Mouse (Mus musculus): ENCODE data around the gene Trak1. TPM values are rescaled to one million over a fixed set of nuclear protein-coding genes. Genes with fewer than 3 reads are reported as not detected.
A peak's percentile ranks its signal among the peaks of the same experiment; 100 is the strongest.

The Trak1 gene
- polyA plus RNA-seq, 1 experiment from 2014 or later: 37.3 TPM

DNA sequence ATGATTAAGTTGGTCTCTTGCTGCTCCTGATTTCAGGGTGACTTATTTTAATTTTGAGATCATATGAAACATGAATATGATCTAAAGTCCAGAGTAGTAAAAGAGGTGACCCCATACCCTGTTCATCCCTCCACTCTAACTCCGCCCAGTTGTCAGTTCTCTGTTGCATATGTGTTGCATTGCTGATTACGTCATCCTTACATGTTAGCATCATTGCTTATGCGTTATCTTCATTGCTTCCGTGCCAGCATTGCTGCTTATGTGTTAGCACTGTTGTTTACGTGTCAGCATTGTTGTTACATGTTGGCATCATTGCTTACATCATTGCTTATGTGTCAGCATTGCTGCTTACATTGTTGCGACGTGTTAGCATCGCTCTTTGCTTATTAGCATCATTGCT lies 51.8 kb downstream of the Trak1 start:
- WGBS: 92% methylated on average over 8 of the region's 8 CpGs
- H3K4me2 ChIP-seq: no peak overlapping the region
- H3K27ac ChIP-seq (ENCODE audit: poor library complexity, severe bottlenecking): no peak overlapping the region

GRCm38 (mm10) chr9:121350601-121351000 lies 53.3 kb downstream of the Trak1 start:
- Histone ChIP-seq H3K9ac (no peak overlapping the region), H3K4me1 (replicated peaks) (peaks cover 84% of the 10 kb centered on the region), H3K27ac (ENCODE audit: poor library complexity, severe bottlenecking) (peak overlapping the region; percentile 69), H3K9me3 (replicated peaks) (no peaks in the 10 kb centered on the region), H3K27me3 (replicated peaks) (no peaks in the 10 kb centered on the region), H3K4me3 (no peak overlapping the region), H3K4me2 (no peak overlapping the region), H3K36me3 (no peaks in the 10 kb centered on the region)
- 23% methylated on average over 3 of the region's 3 CpGs for WGBS
- 0 out of 2 replicates have a peak, but pooled peaks have one; percentile 20 for ATAC-seq (ENCODE audit: insufficient number of reproducible peaks, low FRiP score)

More for the DNA sequence above, 51.8 kb downstream of the Trak1 start:
- Histone ChIP-seq H3K27me3 (replicated peaks) (no peaks in the 10 kb centered on the region), H3K9ac (no peak overlapping the region), H3K36me3 (no peaks in the 10 kb centered on the region), H3K4me3 (no peak overlapping the region), H3K9me3 (replicated peaks) (no peaks in the 10 kb centered on the region), H3K4me1 (replicated peaks) (peaks cover 84% of the 10 kb centered on the region)
- no peak for ATAC-seq (ENCODE audit: insufficient number of reproducible peaks, low FRiP score)

DNA sequence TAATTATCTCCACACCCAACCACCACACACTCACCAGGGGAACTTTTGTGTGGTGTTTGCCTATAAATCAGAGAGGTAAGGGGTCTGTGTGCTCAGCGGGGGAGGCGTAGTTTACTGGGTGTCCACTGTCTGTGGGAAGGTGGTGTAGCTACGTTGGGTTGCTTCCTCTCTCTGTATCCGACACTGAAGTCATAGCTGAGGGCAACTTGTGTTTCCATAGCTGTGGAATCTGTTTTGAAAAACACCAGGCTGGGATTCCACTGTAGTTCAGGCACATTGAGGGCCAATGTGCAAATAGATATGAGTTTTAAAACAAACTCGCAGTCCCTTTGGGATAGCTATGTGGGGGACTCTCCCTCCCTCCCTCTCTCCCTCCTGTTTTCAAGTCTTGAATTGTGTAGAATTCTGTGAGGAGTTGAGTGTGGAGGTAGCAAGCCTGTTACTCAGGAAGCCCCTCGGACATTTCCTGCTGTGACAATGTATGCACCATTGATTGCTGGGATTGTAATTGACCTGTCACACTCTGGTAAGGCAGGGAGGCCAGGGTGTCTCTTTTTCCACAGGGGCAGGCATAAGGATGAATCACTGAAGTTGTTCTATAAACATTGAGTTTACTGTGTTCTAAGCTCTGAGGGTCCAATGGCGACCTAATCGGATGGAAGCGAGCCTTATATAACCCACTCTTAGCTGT lies 54.2 kb downstream of the Trak1 start:
- H3K9ac ChIP-seq: peak overlapping the region; percentile 60
- H3K27me3 ChIP-seq (replicated peaks): no peaks in the 10 kb centered on the region
- H3K27ac ChIP-seq (ENCODE audit: poor library complexity, severe bottlenecking): peak overlapping the region; percentile 69
- ATAC-seq (ENCODE audit: insufficient number of reproducible peaks, low FRiP score): no peak
- 54% methylated on average over 9 of the region's 9 CpGs for WGBS
- H3K4me3 ChIP-seq: no peak overlapping the region
- H3K36me3 ChIP-seq: no peaks in the 10 kb centered on the region
- peaks cover 85% of the 10 kb centered on the region for H3K4me1 ChIP-seq (replicated peaks)
- H3K9me3 ChIP-seq (replicated peaks): no peaks in the 10 kb centered on the region
- peak overlapping the region; percentile 18; the same call in 1 of the 2 replicates for H3K4me2 ChIP-seq

- ATAC-seq (ENCODE audit: insufficient number of reproducible peaks, low FRiP score): 0 out of 2 replicates have a peak, but pooled peaks have one; percentile 43
These were observed 54.9 kb downstream of the Trak1 start for GRCm38 (mm10) chr9:121352131-121352606.

DNA sequence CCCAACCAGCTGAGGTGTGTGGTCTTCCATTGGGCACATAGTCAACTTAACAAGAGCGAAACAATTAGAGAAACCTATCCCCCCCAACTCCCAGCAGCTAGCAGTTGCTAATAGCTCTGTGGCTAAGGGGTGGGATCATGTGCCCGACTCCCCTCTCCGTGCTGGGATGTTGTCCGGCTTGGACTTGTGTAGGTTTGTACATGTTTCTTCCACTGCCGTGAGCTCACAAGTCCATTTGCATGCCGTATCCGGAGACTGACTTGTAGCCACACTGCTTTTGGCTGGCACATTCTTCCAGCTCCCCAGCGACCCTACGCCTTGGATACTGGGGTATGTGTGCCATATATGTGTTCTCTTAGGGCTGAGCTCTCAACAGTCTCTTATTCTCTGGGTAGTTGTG lies 55.4 kb downstream of the Trak1 start:
- ATAC-seq (ENCODE audit: insufficient number of reproducible peaks, low FRiP score): no peak
- H3K36me3 ChIP-seq: no peaks in the 10 kb centered on the region
- H3K27me3 ChIP-seq (replicated peaks): no peaks in the 10 kb centered on the region
- WGBS: 83% methylated on average over 9 of the region's 9 CpGs
- peaks cover 85% of the 10 kb centered on the region for H3K4me1 ChIP-seq (replicated peaks)
- H3K4me2 ChIP-seq: no peak overlapping the region
- H3K9ac ChIP-seq: 0 out of 2 replicates have a peak overlapping the region, but pooled peaks have one; percentile 34
- H3K9me3 ChIP-seq (replicated peaks): no peaks in the 10 kb centered on the region
- H3K4me3 ChIP-seq: no peak overlapping the region
- no peak overlapping the region for H3K27ac ChIP-seq (ENCODE audit: poor library complexity, severe bottlenecking)

More at GRCm38 (mm10) chr9:121352131-121352606, 54.9 kb downstream of the Trak1 start:
- Histone ChIP-seq H3K27me3 (replicated peaks) (no peaks in the 10 kb centered on the region), H3K36me3 (no peaks in the 10 kb centered on the region), H3K4me3 (no peak overlapping the region), H3K9me3 (replicated peaks) (no peaks in the 10 kb centered on the region), H3K27ac (ENCODE audit: poor library complexity, severe bottlenecking) (peak overlapping the region; percentile 69), H3K9ac (no peak overlapping the region), H3K4me2 (no peak overlapping the region), H3K4me1 (replicated peaks) (peaks cover 85% of the 10 kb centered on the region)
- WGBS: 18% methylated on average over 11 of the region's 11 CpGs

GRCm38 (mm10) chr9:121354792-121355390 lies 57.6 kb downstream of the Trak1 start:
- 73% methylated on average over 4 of the region's 4 CpGs for WGBS
- Histone ChIP-seq H3K4me3 (no peak overlapping the region), H3K4me2 (no peak overlapping the region), H3K27ac (ENCODE audit: poor library complexity, severe bottlenecking) (peak overlapping the region; percentile 76), H3K36me3 (no peaks in the 10 kb centered on the region), H3K27me3 (replicated peaks) (no peaks in the 10 kb centered on the region), H3K9ac (peak overlapping the region; percentile 39; the same call in 1 of the 2 replicates), H3K9me3 (replicated peaks) (no peaks in the 10 kb centered on the region), H3K4me1 (replicated peaks) (peaks cover 87% of the 10 kb centered on the region)
- no peak for ATAC-seq (ENCODE audit: insufficient number of reproducible peaks, low FRiP score)

GRCm38 (mm10) chr9:121355431-121356141 lies 58.3 kb downstream of the Trak1 start:
- Histone ChIP-seq H3K9ac (peak overlapping the region; percentile 39), H3K4me3 (no peak overlapping the region), H3K27ac (ENCODE audit: poor library complexity, severe bottlenecking) (peak overlapping the region; percentile 76), H3K9me3 (replicated peaks) (no peaks in the 10 kb centered on the region), H3K27me3 (replicated peaks) (no peaks in the 10 kb centered on the region), H3K4me1 (replicated peaks) (peaks cover 90% of the 10 kb centered on the region), H3K36me3 (no peaks in the 10 kb centered on the region), H3K4me2 (peak overlapping the region; percentile 8; the same call in 1 of the 2 replicates)
- 53% methylated on average over 9 of the region's 9 CpGs for WGBS
- ATAC-seq (ENCODE audit: insufficient number of reproducible peaks, low FRiP score): no peak

- no peak overlapping the region for H3K9ac ChIP-seq
- no peak overlapping the region for H3K4me2 ChIP-seq
- no peaks in the 10 kb centered on the region for H3K9me3 ChIP-seq (replicated peaks)
- no peaks in the 10 kb centered on the region for H3K27me3 ChIP-seq (replicated peaks)
- no peak for ATAC-seq (ENCODE audit: insufficient number of reproducible peaks, low FRiP score)
- H3K4me3 ChIP-seq: no peak overlapping the region
- WGBS: 67% methylated on average over 5 of the region's 5 CpGs
- H3K27ac ChIP-seq (ENCODE audit: poor library complexity, severe bottlenecking): peak overlapping the region; percentile 23
- peaks cover 85% of the 10 kb centered on the region for H3K4me1 ChIP-seq (replicated peaks)
- H3K36me3 ChIP-seq: no peaks in the 10 kb centered on the region
These were observed 59.8 kb downstream of the Trak1 start for GRCm38 (mm10) chr9:121357102-121357501.

- Histone ChIP-seq H3K36me3 (0 out of 2 replicates have a peak, but pooled peaks cover 5% of the 10 kb centered on the region), H3K4me2 (no peak overlapping the region), H3K9ac (no peak overlapping the region), H3K4me1 (replicated peaks) (peaks cover 79% of the 10 kb centered on the region), H3K4me3 (no peak overlapping the region), H3K27ac (ENCODE audit: poor library complexity, severe bottlenecking) (peak overlapping the region; percentile 66), H3K9me3 (replicated peaks) (no peaks in the 10 kb centered on the region), H3K27me3 (replicated peaks) (no peaks in the 10 kb centered on the region)
- WGBS: 81% methylated on average over 16 of the region's 16 CpGs
- ATAC-seq (ENCODE audit: insufficient number of reproducible peaks, low FRiP score): no peak
These were observed 60.4 kb downstream of the Trak1 start for GRCm38 (mm10) chr9:121357582-121358275.

GRCm38 (mm10) chr9:121358418-121358817 lies 61.1 kb downstream of the Trak1 start:
- H3K27me3 ChIP-seq (replicated peaks): no peaks in the 10 kb centered on the region
- peak overlapping the region; percentile 66 for H3K27ac ChIP-seq (ENCODE audit: poor library complexity, severe bottlenecking)
- H3K9me3 ChIP-seq (replicated peaks): no peaks in the 10 kb centered on the region
- no peak for ATAC-seq (ENCODE audit: insufficient number of reproducible peaks, low FRiP score)
- H3K9ac ChIP-seq: no peak overlapping the region; the same call in 1 of the 2 replicates
- H3K4me2 ChIP-seq: 0 out of 2 replicates have a peak overlapping the region, but pooled peaks have one; percentile 3
- H3K4me1 ChIP-seq (replicated peaks): peaks cover 74% of the 10 kb centered on the region
- H3K36me3 ChIP-seq: 0 out of 2 replicates have a peak, but pooled peaks cover 5% of the 10 kb centered on the region
- 38% methylated on average over 8 of the region's 8 CpGs for WGBS
- H3K4me3 ChIP-seq: no peak overlapping the region

Measured in heart, embryonic 12.5 days (tissue).